Mouse (Mus musculus): Measurements from ENCODE around the gene Kat8.

DNA sequence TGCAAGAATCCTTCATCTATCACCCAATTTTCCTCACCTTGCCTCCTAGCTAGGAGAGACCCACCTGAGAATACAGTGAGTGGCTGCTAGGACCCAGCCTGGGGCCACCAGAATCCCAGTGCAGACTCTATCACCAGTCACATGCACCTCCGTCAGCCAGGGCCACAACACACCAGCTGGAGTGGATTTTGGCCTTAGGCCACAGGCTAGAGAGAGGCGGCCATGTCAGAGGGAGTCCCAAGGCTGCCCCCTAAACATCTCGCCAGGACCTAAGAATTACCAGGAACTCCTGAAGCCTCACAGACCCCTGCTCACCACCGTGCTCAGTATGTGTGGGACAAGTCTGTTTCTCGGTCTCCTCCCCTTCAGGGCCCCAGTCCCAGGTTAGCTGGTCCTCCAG lies 21.8 kb downstream of the Kat8 start:
- TF ChIP-seq CTCF (IDR thresholded peaks at IDR 0.05; ENCODE audit: control insufficient read depth, insufficient read depth, low read length) (no peak), POLR2A (IDR thresholded peaks at IDR 0.05; ENCODE audit: borderline replicate concordance, control insufficient read depth, low read depth, low read length) (no peak)
